Mouse (Mus musculus): Measurements from ENCODE around the gene Glipr2. TPM values are rescaled to one million over a fixed set of nuclear protein-coding genes. Genes with fewer than 3 reads are reported as not detected.

The Glipr2 gene
- polyA plus RNA-seq, 1 experiment from 2014 or later = 77.4 TPM

DNA sequence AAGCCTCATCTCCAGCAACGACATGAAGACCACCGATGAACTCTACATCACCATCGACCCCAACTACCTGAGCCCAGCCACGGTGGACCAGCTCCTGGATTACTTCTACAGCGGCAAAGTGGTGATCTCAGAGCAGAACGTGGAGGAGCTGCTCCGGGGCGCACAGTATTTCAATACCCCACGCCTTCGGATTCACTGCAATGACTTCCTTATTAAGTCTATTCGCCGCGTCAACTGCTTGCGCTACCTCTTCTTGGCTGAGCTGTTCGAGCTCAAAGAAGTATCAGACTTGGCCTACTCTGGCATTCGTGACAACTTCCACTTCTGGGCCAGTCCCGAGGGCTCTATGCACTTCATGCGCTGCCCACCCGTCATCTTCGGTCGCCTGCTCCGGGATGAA, 26.6 kb downstream of the Glipr2 start:
- no peak overlapping the region for H3K4me3 ChIP-seq (ENCODE audit: low read depth, low read length)
- no peaks in the 10 kb centered on the region for H3K9me3 ChIP-seq (ENCODE audit: low read depth, low read length)
- no peak overlapping the region for H3K9ac ChIP-seq
- H3K4me2 ChIP-seq = no peak overlapping the region
- no peaks in the 10 kb centered on the region for H3K27me3 ChIP-seq (ENCODE audit: insufficient read depth, low read length)
- H3K36me3 ChIP-seq (ENCODE audit: insufficient read depth) = no peaks in the 10 kb centered on the region
- peaks cover 4% of the 10 kb centered on the region; the same call in 1 of the 2 replicates for H3K4me1 ChIP-seq (ENCODE audit: insufficient read depth)
- TF ChIP-seq CTCF (IDR thresholded peaks at IDR 0.05; ENCODE audit: low read depth) = no peak
- no peak for ATAC-seq (ENCODE audit: insufficient read depth)
- no peak overlapping the region for H3K27ac ChIP-seq (ENCODE audit: low read depth)
- WGBS = 90% methylated on average over 22 of the region's 22 CpGs
- DNase-seq = no peak

DNA sequence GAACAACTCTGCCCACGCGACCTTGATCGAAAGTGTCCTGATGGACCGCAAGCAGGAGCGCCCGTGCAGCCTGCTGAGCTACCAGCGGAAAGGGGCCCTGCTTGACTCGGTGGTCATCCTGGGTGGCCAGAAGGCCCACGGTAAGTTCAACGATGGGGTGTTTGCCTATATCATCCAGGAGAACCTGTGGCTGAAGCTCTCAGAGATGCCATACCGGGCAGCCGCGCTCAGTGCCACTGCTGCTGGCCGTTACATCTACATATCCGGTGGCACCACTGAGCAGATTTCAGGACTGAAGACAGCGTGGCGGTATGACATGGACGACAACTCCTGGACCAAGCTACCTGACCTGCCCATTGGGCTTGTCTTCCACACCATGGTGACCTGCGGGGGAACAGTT, 27.1 kb downstream of the Glipr2 start:
- TF ChIP-seq CTCF (IDR thresholded peaks at IDR 0.05; ENCODE audit: low read depth) = no peak
- no peak overlapping the region for H3K9ac ChIP-seq
- H3K27me3 ChIP-seq (ENCODE audit: insufficient read depth, low read length) = no peaks in the 10 kb centered on the region
- DNase-seq = no peak
- H3K36me3 ChIP-seq (ENCODE audit: insufficient read depth) = no peaks in the 10 kb centered on the region
- WGBS = 87% methylated on average over 19 of the region's 19 CpGs
- no peaks in the 10 kb centered on the region for H3K4me1 ChIP-seq (ENCODE audit: insufficient read depth)
- no peaks in the 10 kb centered on the region for H3K9me3 ChIP-seq (ENCODE audit: low read depth, low read length)
- H3K4me2 ChIP-seq = no peak overlapping the region
- ATAC-seq (ENCODE audit: insufficient read depth) = no peak
- no peak overlapping the region for H3K27ac ChIP-seq (ENCODE audit: low read depth)
- no peak overlapping the region for H3K4me3 ChIP-seq (ENCODE audit: low read depth, low read length)

DNA sequence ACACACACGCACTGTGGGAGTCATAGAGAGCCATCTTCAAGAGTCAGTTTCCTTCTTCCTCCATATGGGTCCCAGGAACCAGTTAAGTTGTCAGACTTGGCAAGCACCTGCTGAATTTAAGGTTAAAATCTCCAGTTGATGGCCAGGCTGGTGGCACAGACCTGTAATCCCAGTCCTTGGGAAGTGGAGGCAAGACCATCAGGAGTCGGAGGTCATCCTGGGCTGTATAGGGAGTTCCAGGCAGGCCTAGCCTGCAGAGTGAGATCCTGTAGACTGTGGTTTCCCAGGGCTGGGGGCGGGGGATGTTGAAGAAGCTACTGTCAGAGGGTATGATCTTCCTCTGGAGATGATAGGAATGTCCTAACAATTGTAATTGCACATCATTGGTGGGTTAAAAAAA, 31.8 kb downstream of the Glipr2 start:
- Histone ChIP-seq H3K9ac (no peak overlapping the region), H3K27ac (ENCODE audit: low read depth) (no peak overlapping the region), H3K27me3 (ENCODE audit: insufficient read depth, low read length) (no peaks in the 10 kb centered on the region), H3K9me3 (ENCODE audit: low read depth, low read length) (no peaks in the 10 kb centered on the region), H3K4me1 (ENCODE audit: insufficient read depth) (no peaks in the 10 kb centered on the region), H3K4me3 (ENCODE audit: low read depth, low read length) (no peak overlapping the region), H3K36me3 (ENCODE audit: insufficient read depth) (no peaks in the 10 kb centered on the region), H3K4me2 (no peak overlapping the region)
- ATAC-seq (ENCODE audit: insufficient read depth) = no peak
- no peak for DNase-seq
- WGBS = 83% methylated on average over 3 of the region's 3 CpGs
- TF ChIP-seq CTCF (IDR thresholded peaks at IDR 0.05; ENCODE audit: low read depth) = no peak

DNA sequence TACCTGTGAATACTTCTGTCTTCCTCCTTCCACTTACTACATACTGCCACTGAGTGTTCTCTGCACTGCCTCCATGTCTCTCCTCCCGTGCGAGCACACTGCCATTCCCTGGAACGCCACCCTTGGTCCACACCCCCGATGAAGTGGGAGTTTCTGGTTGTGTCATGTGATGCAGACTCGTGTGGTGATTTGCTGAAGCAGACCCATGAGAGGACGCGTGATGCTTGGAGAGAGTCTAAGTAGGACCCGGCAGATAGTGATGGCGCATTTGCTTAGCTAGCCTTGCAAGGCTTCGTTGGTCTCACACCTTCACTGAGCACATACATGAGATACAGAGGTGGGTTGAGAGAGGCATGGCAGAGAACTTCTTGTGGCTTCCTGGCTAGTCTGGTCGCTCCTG, 35.9 kb downstream of the Glipr2 start:
- no peaks in the 10 kb centered on the region for H3K9me3 ChIP-seq (ENCODE audit: low read depth, low read length)
- no peak overlapping the region for H3K4me3 ChIP-seq (ENCODE audit: low read depth, low read length)
- no peaks in the 10 kb centered on the region for H3K4me1 ChIP-seq (ENCODE audit: insufficient read depth)
- no peak overlapping the region for H3K4me2 ChIP-seq
- no peak overlapping the region for H3K27ac ChIP-seq (ENCODE audit: low read depth)
- 89% methylated on average over 11 of the region's 11 CpGs for WGBS
- DNase-seq (no peak), ATAC-seq (ENCODE audit: insufficient read depth) (no peak)
- TF ChIP-seq CTCF (IDR thresholded peaks at IDR 0.05; ENCODE audit: low read depth) = no peak
- H3K9ac ChIP-seq = no peak overlapping the region
- H3K36me3 ChIP-seq (ENCODE audit: insufficient read depth) = no peaks in the 10 kb centered on the region
- H3K27me3 ChIP-seq (ENCODE audit: insufficient read depth, low read length) = no peaks in the 10 kb centered on the region

DNA sequence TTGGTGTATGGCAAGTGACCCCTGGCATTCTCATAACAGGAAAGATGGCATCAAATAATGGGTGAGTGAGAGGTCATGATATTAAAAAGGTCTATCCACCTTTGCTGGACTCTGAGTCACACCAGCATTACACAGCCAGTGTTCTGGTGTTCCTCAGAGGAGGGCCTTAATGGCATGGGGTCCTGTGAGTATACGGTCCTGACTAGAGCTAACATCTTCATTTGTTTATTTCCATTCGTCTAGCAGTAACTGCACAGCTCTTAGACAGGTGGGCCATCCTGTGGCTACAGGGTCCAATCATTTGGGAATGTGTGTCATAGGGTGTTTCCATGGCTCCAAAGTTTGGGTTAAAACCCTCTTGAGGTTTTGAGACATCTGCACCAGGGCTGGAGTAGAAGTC, 37.1 kb downstream of the Glipr2 start:
- H3K27ac ChIP-seq (ENCODE audit: low read depth) = no peak overlapping the region

DNA sequence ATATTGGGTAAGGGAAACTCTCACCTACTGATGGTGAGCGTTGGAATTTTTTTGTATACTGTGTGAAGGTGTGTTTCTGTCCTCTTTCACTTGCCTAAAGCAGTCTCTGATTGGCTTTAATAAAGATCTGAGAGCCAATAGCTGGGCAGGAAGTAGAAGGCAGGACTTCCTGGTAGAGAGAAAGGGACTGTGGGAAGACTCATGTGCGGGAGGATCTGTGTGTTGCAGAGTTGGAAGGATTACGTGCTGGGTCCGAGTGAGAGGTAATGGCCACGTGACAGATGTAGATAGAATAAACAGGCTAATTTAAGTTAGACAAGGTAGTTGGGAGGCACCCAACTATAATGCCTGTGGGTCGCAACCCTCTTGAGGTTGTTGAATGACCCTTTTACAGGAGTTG, 46.4 kb downstream of the Glipr2 start:
- no peak overlapping the region; the same call in 1 of the 2 replicates for H3K4me2 ChIP-seq
- ATAC-seq (ENCODE audit: insufficient read depth) = no peak; the same call in 1 of the 2 replicates
- no peak overlapping the region for H3K4me3 ChIP-seq (ENCODE audit: low read depth, low read length)
- H3K27ac ChIP-seq (ENCODE audit: low read depth) = no peak overlapping the region
- H3K36me3 ChIP-seq (ENCODE audit: insufficient read depth) = no peaks in the 10 kb centered on the region
- H3K9me3 ChIP-seq (ENCODE audit: low read depth, low read length) = no peaks in the 10 kb centered on the region
- DNase-seq = no peak
- H3K9ac ChIP-seq = no peak overlapping the region
- 56% methylated on average over 6 of the region's 6 CpGs for WGBS
- H3K27me3 ChIP-seq (ENCODE audit: insufficient read depth, low read length) = no peaks in the 10 kb centered on the region
- TF ChIP-seq CTCF (IDR thresholded peaks at IDR 0.05; ENCODE audit: low read depth) = no peak
- no peaks in the 10 kb centered on the region for H3K4me1 ChIP-seq (ENCODE audit: insufficient read depth)

More for the DNA sequence above, 37.1 kb downstream of the Glipr2 start:
- H3K9ac ChIP-seq = no peak overlapping the region
- no peaks in the 10 kb centered on the region for H3K27me3 ChIP-seq (ENCODE audit: insufficient read depth, low read length)
- H3K9me3 ChIP-seq (ENCODE audit: low read depth, low read length) = no peaks in the 10 kb centered on the region
- H3K4me3 ChIP-seq (ENCODE audit: low read depth, low read length) = no peak overlapping the region
- H3K4me1 ChIP-seq (ENCODE audit: insufficient read depth) = no peaks in the 10 kb centered on the region
- WGBS = 43% methylated on average over 2 of the region's 2 CpGs
- H3K36me3 ChIP-seq (ENCODE audit: insufficient read depth) = no peaks in the 10 kb centered on the region
- no peak overlapping the region for H3K4me2 ChIP-seq
- DNase-seq = no peak
- ATAC-seq (ENCODE audit: insufficient read depth) = no peak
- TF ChIP-seq CTCF (IDR thresholded peaks at IDR 0.05; ENCODE audit: low read depth) = no peak

DNA sequence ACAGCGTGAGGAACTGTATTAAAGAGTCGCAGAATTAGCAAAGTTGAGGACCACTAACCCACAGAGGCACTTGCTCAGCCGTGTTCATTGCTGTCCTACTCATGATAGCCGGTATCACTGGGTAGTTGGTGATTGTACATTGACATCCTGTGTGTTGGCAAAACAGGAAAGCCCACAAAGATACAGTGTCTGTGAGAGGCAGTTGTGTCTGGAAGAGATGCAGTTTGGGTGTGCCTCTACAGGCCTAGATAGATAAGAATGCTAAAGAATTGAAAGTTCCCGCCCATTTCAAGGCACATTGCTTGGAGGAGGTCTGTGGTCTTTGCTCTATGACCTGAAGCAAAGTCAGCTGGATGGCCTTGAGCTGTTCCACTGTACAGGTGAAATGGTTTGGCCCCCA, 46.9 kb downstream of the Glipr2 start, which contains the start of gene Clta:
Clta (plus strand) TSS at position 327 of the 400 bp plus-strand sequence.
- Histone ChIP-seq H3K27ac (ENCODE audit: low read depth) (no peak within 1 kb of the TSS), H3K36me3 (ENCODE audit: insufficient read depth) (no peaks in the 10 kb centered on the region), H3K9me3 (ENCODE audit: low read depth, low read length) (no peaks in the 10 kb centered on the region), H3K4me1 (ENCODE audit: insufficient read depth) (no peaks in the 10 kb centered on the region), H3K27me3 (ENCODE audit: insufficient read depth, low read length) (no peaks in the 10 kb centered on the region), H3K4me3 (ENCODE audit: low read depth, low read length) (no peak within 1 kb of the TSS), H3K4me2 (no peak within 1 kb of the TSS; the same call in 1 of the 2 replicates), H3K9ac (no peak within 1 kb of the TSS)
- no peak for TF ChIP-seq CTCF (IDR thresholded peaks at IDR 0.05; ENCODE audit: low read depth)
- 86% methylated on average over 5 of the region's 5 CpGs for WGBS
- DNase-seq (no peak), ATAC-seq (ENCODE audit: insufficient read depth) (peak; percentile 56; the same call in 1 of the 2 replicates)
